Comparison of ENCODE assay signal across 8 mouse cellular contexts in genomic region chr2:7619888-7620664, GRCm38 (mm10).
DNase-seq lines count a peak whose midpoint lies in the region; ATAC-seq lines count a peak whose summit lies in the region.

No protein-coding gene starts in this region.

- H3K9me3 ChIP-seq in intestine, embryonic 15.5 days: no peaks in the 10 kb centered on the region

- ATAC-seq in intestine, embryonic 15.5 days: peak; percentile 74
- no peak for ATAC-seq in erythroid progenitor cell, adult 5-6 weeks (replicated peaks; ENCODE audit: low FRiP score, poor library complexity, severe bottlenecking)

- H3K36me3 ChIP-seq in intestine, embryonic 15.5 days: no peaks in the 10 kb centered on the region

- WGBS in intestine, embryonic 15.5 days: 46% methylated on average over 9 of the region's 9 CpGs

- H3K4me3 ChIP-seq in intestine, embryonic 15.5 days (replicated peaks): no peak overlapping the region

- DNase-seq in adrenal gland, postnatal 14 days: peak; percentile 4
- no peak for DNase-seq in adrenal gland, adult 2 months
- peak; percentile 6 for DNase-seq in urinary bladder, postnatal 14 days (ENCODE audit: low spot score)
- DNase-seq in urinary bladder, postnatal 10 days (ENCODE audit: low spot score): no peak
- peak; percentile 15 for DNase-seq in lung, postnatal 25 days (ENCODE audit: low spot score)
- DNase-seq in thymus, postnatal 14 days: no peak

- no peaks in the 10 kb centered on the region for H3K27me3 ChIP-seq in intestine, embryonic 15.5 days (replicated peaks)

- H3K4me1 ChIP-seq in intestine, embryonic 15.5 days (replicated peaks): peaks cover 5% of the 10 kb centered on the region; the same call in 1 of the 2 replicates

- H3K9ac ChIP-seq in intestine, embryonic 15.5 days: no peak overlapping the region

- H3K27ac ChIP-seq in intestine, embryonic 15.5 days: 0 out of 2 replicates have a peak overlapping the region, but pooled peaks have one; percentile 7

- no peak overlapping the region for H3K4me2 ChIP-seq in intestine, embryonic 15.5 days (replicated peaks)

Comparison
In these comparisons a context has a peak if more than half of its experiments do, and no peak if none do; other contexts are left out.
1. DNase-seq: peak in adrenal gland, postnatal 14 days (single experiment), urinary bladder, postnatal 14 days (single experiment) and lung, postnatal 25 days (single experiment); none in adrenal gland, adult 2 months (single experiment), urinary bladder, postnatal 10 days (single experiment) and thymus, postnatal 14 days (single experiment).